ENCODE assay signal across 8 mouse cellular contexts in the genomic region with DNA sequence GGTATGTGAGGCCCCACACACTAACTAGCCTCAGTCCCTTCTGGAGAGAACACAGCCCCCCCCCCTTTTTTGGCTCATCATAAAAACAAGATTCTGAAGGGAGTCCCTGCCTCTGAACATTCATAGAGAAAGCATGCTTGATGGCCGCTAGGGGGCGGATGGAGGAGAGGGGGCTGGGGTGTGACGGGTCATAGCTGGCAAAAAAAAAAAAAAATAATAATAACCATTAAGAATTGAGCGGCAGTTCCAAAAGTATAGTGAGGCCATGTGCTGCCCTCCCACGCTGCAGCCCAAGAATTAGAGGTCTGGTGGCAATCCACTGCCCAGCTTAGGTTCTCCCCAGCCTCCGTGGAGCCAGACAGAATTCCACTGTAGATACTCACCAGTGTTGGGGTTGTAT. TPM values are rescaled to one million over a fixed set of nuclear protein-coding genes. Genes with fewer than 3 reads are reported as not detected.
DNase-seq lines count a peak whose midpoint lies in the region; ATAC-seq lines count a peak whose summit lies in the region.

No protein-coding gene starts in this region.

- 59% methylated on average over 6 of the region's 6 CpGs for WGBS in midbrain, embryonic 14.5 days
- 65% methylated on average over 6 of the region's 6 CpGs for WGBS in midbrain, embryonic 10.5 days

- H3K27ac ChIP-seq in midbrain, embryonic 14.5 days (replicated peaks; ENCODE audit: low read depth, low read length), result no peak overlapping the region
- H3K27ac ChIP-seq in midbrain, embryonic 10.5 days (replicated peaks), result no peak overlapping the region

- peak; percentile 43 for DNase-seq in embryo, embryonic 11 days
- DNase-seq in embryo, embryonic 10 days (ENCODE audit: low spot score), result no peak
- DNase-seq in midbrain, embryonic 14.5 days, result peak; percentile 28
- no peak for DNase-seq in midbrain, embryonic 10.5 days (ENCODE audit: low spot score)
- peak; percentile 34 for DNase-seq in lung, postnatal 36 days
- no peak for DNase-seq in right cerebral cortex, adult 18-20 months
- no peak for DNase-seq in right cerebral cortex, postnatal 25 days

- H3K4me2 ChIP-seq in midbrain, embryonic 14.5 days (ENCODE audit: low read length), result no peak overlapping the region

- no peaks in the 10 kb centered on the region for H3K27me3 ChIP-seq in midbrain, embryonic 14.5 days (ENCODE audit: control insufficient read depth, insufficient read depth, low read length)
- no peaks in the 10 kb centered on the region for H3K27me3 ChIP-seq in midbrain, embryonic 10.5 days (ENCODE audit: low read depth, poor library complexity, severe bottlenecking)

- H3K4me3 ChIP-seq in midbrain, embryonic 14.5 days (replicated peaks; ENCODE audit: low read depth, low read length), result no peak overlapping the region
- H3K4me3 ChIP-seq in midbrain, embryonic 10.5 days, result no peak overlapping the region

- H3K4me1 ChIP-seq in midbrain, embryonic 14.5 days (ENCODE audit: control insufficient read depth, insufficient read depth, low read length), result no peaks in the 10 kb centered on the region
- H3K4me1 ChIP-seq in midbrain, embryonic 10.5 days, result no peaks in the 10 kb centered on the region

- ATAC-seq in midbrain, embryonic 14.5 days (ENCODE audit: low FRiP score, low TSS enrichment), result no peak
- peak; percentile 55; the same call in 1 of the 2 replicates for ATAC-seq in erythroid progenitor cell, adult 5-6 weeks (replicated peaks; ENCODE audit: low FRiP score, poor library complexity, severe bottlenecking)

- H3K36me3 ChIP-seq in midbrain, embryonic 14.5 days (ENCODE audit: control insufficient read depth, insufficient read depth, low read length), result peaks cover 3% of the 10 kb centered on the region; the same call in 1 of the 2 replicates
- H3K36me3 ChIP-seq in midbrain, embryonic 10.5 days, result peaks cover 54% of the 10 kb centered on the region

- no peak overlapping the region for H3K9ac ChIP-seq in midbrain, embryonic 14.5 days (replicated peaks; ENCODE audit: low read length)

- H3K9me3 ChIP-seq in midbrain, embryonic 14.5 days (ENCODE audit: control insufficient read depth, low read length), result no peaks in the 10 kb centered on the region
- no peaks in the 10 kb centered on the region for H3K9me3 ChIP-seq in midbrain, embryonic 10.5 days (replicated peaks)

RNA-seq across cellular contexts. Expression of a gene that starts 57.0 kb away (rescaled TPM):
- polyA plus RNA-seq in midbrain, embryonic 14.5 days (2014; fragmentation: Nextera tagmentation; extraction: Ambion mirVana), result 0.54 and 1.8 TPM in 2 replicates
- polyA plus RNA-seq in midbrain, embryonic 10.5 days (2016; fragmentation: Nextera tagmentation; extraction: Ambion mirVana), result 19.1 and 22.6 TPM in 2 replicates
- 98.7 and 158 TPM in 2 replicates for total RNA-seq in erythroid progenitor cell, adult 5-6 weeks (2015; ENCODE audit: low replicate concordance)
- total RNA-seq in erythroid progenitor cell, adult 5-6 weeks (2017; ENCODE audit: low replicate concordance), result 88.5 and 131 TPM in 2 replicates

Comparison
In these comparisons a context has a peak if more than half of its experiments do, and no peak if none do; other contexts are left out.
1. DNase-seq: peak in embryo, embryonic 11 days (single experiment), midbrain, embryonic 14.5 days (single experiment) and lung, postnatal 36 days (single experiment); none in embryo, embryonic 10 days (single experiment), midbrain, embryonic 10.5 days (single experiment), right cerebral cortex, adult 18-20 months (single experiment) and right cerebral cortex, postnatal 25 days (single experiment).